Mouse (Mus musculus): ENCODE results near the gene Frmd4a. TPM values are rescaled to one million over a fixed set of nuclear protein-coding genes. Genes with fewer than 3 reads are reported as not detected.

Frmd4a gene
- total RNA-seq, 1 experiment, result 9.3 TPM

GRCm38 (mm10) chr2:4196041-4196440 is 178.5 kb downstream of the Frmd4a start:
- Histone ChIP-seq H3K9me3 (ENCODE audit: control insufficient read depth, insufficient read depth, low read depth, low read length) (no peaks in the 10 kb centered on the region), H3K9ac (ENCODE audit: insufficient read depth, low read depth, low read length, poor library complexity, severe bottlenecking) (no peak overlapping the region), H3K4me3 (ENCODE audit: insufficient read depth in 1 of 2, low read depth in 1 of 2, low read length in 2 of 2, poor library complexity in 1 of 2, severe bottlenecking in 1 of 2) (no peak overlapping the region), H3K36me3 (ENCODE audit: control insufficient read depth, insufficient read depth, low read length, poor library complexity, severe bottlenecking) (no peaks in the 10 kb centered on the region), H3K27ac (ENCODE audit: insufficient read depth, low read depth, low read length, poor library complexity, severe bottlenecking) (no peak overlapping the region), H3K4me1 (ENCODE audit: control insufficient read depth in 2 of 2, insufficient read depth in 2 of 2, low read length in 2 of 2, poor library complexity in 1 of 2) (no peaks in the 10 kb centered on the region)
- DNase-seq (ENCODE audit: low read depth, low spot score), result no peak
- in situ Hi-C loops (cut with MboI; ENCODE audit: low sequenced_read_pairs in 2 of 2, unreplicated experiment in 2 of 2), result no loop called here
- no peak for TF ChIP-seq ZNF384 (IDR thresholded peaks at IDR 0.05; ENCODE audit: low read depth, low read length)
- no peak for TF ChIP-seq HCFC1 (IDR thresholded peaks at IDR 0.05; ENCODE audit: borderline replicate concordance, insufficient read depth, low read length)
- no peak for TF ChIP-seq ZC3H11A (IDR thresholded peaks at IDR 0.05; ENCODE audit: borderline replicate concordance, low read depth, low read length)
- TF ChIP-seq CHD2 (IDR thresholded peaks at IDR 0.05; ENCODE audit: low read depth, low read length), result no peak
- TF ChIP-seq MAFK (IDR thresholded peaks at IDR 0.05; ENCODE audit: insufficient read depth, low read depth, low read length), result no peak

- no peaks in the 10 kb centered on the region for H3K36me3 ChIP-seq (ENCODE audit: control insufficient read depth, insufficient read depth, low read length, poor library complexity, severe bottlenecking)
- no peak overlapping the region for H3K27ac ChIP-seq (ENCODE audit: insufficient read depth, low read depth, low read length, poor library complexity, severe bottlenecking)
- H3K9me3 ChIP-seq (ENCODE audit: control insufficient read depth, insufficient read depth, low read depth, low read length), result no peaks in the 10 kb centered on the region
- TF ChIP-seq ZNF384 (IDR thresholded peaks at IDR 0.05; ENCODE audit: low read depth, low read length), result no peak
- no peak for TF ChIP-seq HCFC1 (IDR thresholded peaks at IDR 0.05; ENCODE audit: borderline replicate concordance, insufficient read depth, low read length)
- TF ChIP-seq MAFK (IDR thresholded peaks at IDR 0.05; ENCODE audit: insufficient read depth, low read depth, low read length), result no peak
- TF ChIP-seq CHD2 (IDR thresholded peaks at IDR 0.05; ENCODE audit: low read depth, low read length), result no peak
- no peak for TF ChIP-seq ZC3H11A (IDR thresholded peaks at IDR 0.05; ENCODE audit: borderline replicate concordance, low read depth, low read length)
- in situ Hi-C loops (cut with MboI; ENCODE audit: low sequenced_read_pairs in 2 of 2, unreplicated experiment in 2 of 2), result no loop called here
- no peaks in the 10 kb centered on the region for H3K4me1 ChIP-seq (ENCODE audit: control insufficient read depth in 2 of 2, insufficient read depth in 2 of 2, low read length in 2 of 2, poor library complexity in 1 of 2)
- H3K4me3 ChIP-seq (ENCODE audit: insufficient read depth in 1 of 2, low read depth in 1 of 2, low read length in 2 of 2, poor library complexity in 1 of 2, severe bottlenecking in 1 of 2), result no peak overlapping the region
- no peak for DNase-seq (ENCODE audit: low read depth, low spot score)
- H3K9ac ChIP-seq (ENCODE audit: insufficient read depth, low read depth, low read length, poor library complexity, severe bottlenecking), result no peak overlapping the region
Measured at GRCm38 (mm10) chr2:4209234-4209633, 191.7 kb downstream of the Frmd4a start.

GRCm38 (mm10) chr2:4222497-4222828 is 204.9 kb downstream of the Frmd4a start:
- no peak overlapping the region for H3K4me3 ChIP-seq (ENCODE audit: insufficient read depth in 1 of 2, low read depth in 1 of 2, low read length in 2 of 2, poor library complexity in 1 of 2, severe bottlenecking in 1 of 2)
- no peak for TF ChIP-seq ZC3H11A (IDR thresholded peaks at IDR 0.05; ENCODE audit: borderline replicate concordance, low read depth, low read length)
- TF ChIP-seq MAFK (IDR thresholded peaks at IDR 0.05; ENCODE audit: insufficient read depth, low read depth, low read length), result no peak
- TF ChIP-seq CHD2 (IDR thresholded peaks at IDR 0.05; ENCODE audit: low read depth, low read length), result no peak
- no peak for TF ChIP-seq HCFC1 (IDR thresholded peaks at IDR 0.05; ENCODE audit: borderline replicate concordance, insufficient read depth, low read length)
- TF ChIP-seq ZNF384 (IDR thresholded peaks at IDR 0.05; ENCODE audit: low read depth, low read length), result no peak
- no peaks in the 10 kb centered on the region for H3K36me3 ChIP-seq (ENCODE audit: control insufficient read depth, insufficient read depth, low read length, poor library complexity, severe bottlenecking)
- no peak overlapping the region for H3K9ac ChIP-seq (ENCODE audit: insufficient read depth, low read depth, low read length, poor library complexity, severe bottlenecking)
- peaks cover 0 to 3% of the 10 kb centered on the region in 2 experiments; a peak in 2 of 4 replicates for H3K4me1 ChIP-seq (ENCODE audit: control insufficient read depth in 2 of 2, insufficient read depth in 2 of 2, low read length in 2 of 2, poor library complexity in 1 of 2)
- DNase-seq (ENCODE audit: low read depth, low spot score), result no peak
- no peak overlapping the region for H3K27ac ChIP-seq (ENCODE audit: insufficient read depth, low read depth, low read length, poor library complexity, severe bottlenecking)
- in situ Hi-C loops (cut with MboI; ENCODE audit: low sequenced_read_pairs in 2 of 2, unreplicated experiment in 2 of 2), result no loop called here
- no peaks in the 10 kb centered on the region for H3K9me3 ChIP-seq (ENCODE audit: control insufficient read depth, insufficient read depth, low read depth, low read length)

- Histone ChIP-seq H3K27ac (ENCODE audit: insufficient read depth, low read depth, low read length, poor library complexity, severe bottlenecking) (no peak overlapping the region), H3K4me1 (ENCODE audit: control insufficient read depth in 2 of 2, insufficient read depth in 2 of 2, low read length in 2 of 2, poor library complexity in 1 of 2) (peaks cover 0 to 3% of the 10 kb centered on the region in 2 experiments; a peak in 2 of 4 replicates), H3K36me3 (ENCODE audit: control insufficient read depth, insufficient read depth, low read length, poor library complexity, severe bottlenecking) (no peaks in the 10 kb centered on the region), H3K9me3 (ENCODE audit: control insufficient read depth, insufficient read depth, low read depth, low read length) (no peaks in the 10 kb centered on the region), H3K4me3 (ENCODE audit: insufficient read depth in 1 of 2, low read depth in 1 of 2, low read length in 2 of 2, poor library complexity in 1 of 2, severe bottlenecking in 1 of 2) (no peak overlapping the region), H3K9ac (ENCODE audit: insufficient read depth, low read depth, low read length, poor library complexity, severe bottlenecking) (no peak overlapping the region)
- DNase-seq (ENCODE audit: low read depth, low spot score), result no peak
- TF ChIP-seq ZNF384 (IDR thresholded peaks at IDR 0.05; ENCODE audit: low read depth, low read length) (no peak), ZC3H11A (IDR thresholded peaks at IDR 0.05; ENCODE audit: borderline replicate concordance, low read depth, low read length) (no peak), MAFK (IDR thresholded peaks at IDR 0.05; ENCODE audit: insufficient read depth, low read depth, low read length) (no peak), HCFC1 (IDR thresholded peaks at IDR 0.05; ENCODE audit: borderline replicate concordance, insufficient read depth, low read length) (no peak), CHD2 (IDR thresholded peaks at IDR 0.05; ENCODE audit: low read depth, low read length) (no peak)
- in situ Hi-C loops (cut with MboI; ENCODE audit: low sequenced_read_pairs in 2 of 2, unreplicated experiment in 2 of 2), result no loop called here
Measured at GRCm38 (mm10) chr2:4223316-4223715, 205.8 kb downstream of the Frmd4a start.

Data from ES-E14 (cell line).